Mouse (Mus musculus) central nervous system, embryonic 18 days (tissue): Measurements from ENCODE around the gene Hectd4. TPM values are rescaled to one million over a fixed set of nuclear protein-coding genes. Genes with fewer than 3 reads are reported as not detected.

Experiments
- polyA plus RNA-seq: library from polyadenylated mRNA; depleted of rRNA; stranded (reverse); fragments of >200 nt; gene quantifications from 2 replicates; pipeline ENCODE4 v1.2.3, GENCODE M21; 2012; rRNA removed

Gene Hectd4
- polyA plus RNA-seq: 61.8 and 68.4 TPM in 2 replicates

DNA sequence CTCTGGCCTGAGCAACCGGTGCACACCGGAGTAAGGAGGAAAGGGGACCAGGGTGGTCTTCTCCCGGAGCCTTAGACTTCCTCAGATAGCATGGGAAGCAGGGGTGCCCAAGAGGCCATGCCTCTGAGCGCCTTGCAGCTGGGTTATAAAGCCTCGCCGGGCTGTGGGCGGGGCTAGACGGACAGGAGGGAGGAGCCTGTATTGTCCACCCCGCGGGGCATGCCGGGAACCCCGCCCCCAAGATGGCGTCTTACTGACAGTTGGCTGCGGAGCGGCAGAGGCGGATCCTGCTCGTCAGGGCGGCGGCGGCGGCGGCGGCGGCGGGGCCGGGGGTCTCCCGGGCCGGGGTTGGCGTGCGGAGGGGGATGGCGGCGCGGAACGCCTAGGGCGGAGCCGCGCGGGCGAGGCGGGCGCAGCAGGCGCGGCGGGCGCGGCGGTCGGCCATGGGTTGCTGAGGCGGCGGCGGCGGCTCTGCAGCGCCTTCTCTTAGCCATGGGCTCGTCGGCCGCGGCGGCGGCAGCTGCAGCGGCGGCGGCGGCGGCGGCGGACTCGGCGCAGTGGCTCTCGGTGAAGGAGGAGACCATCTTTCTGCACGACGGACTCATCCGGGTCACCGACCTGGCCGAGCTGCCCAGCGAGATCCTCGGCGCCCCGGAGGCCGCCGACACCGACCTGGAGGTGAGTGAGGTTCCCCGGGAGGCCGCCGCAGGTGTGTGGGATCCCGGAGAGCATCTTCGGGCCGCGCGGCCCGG lies at the start of gene Hectd4:
Hectd4 (plus strand) TSS at position 240 of the 752 bp plus-strand sequence.

DNA sequence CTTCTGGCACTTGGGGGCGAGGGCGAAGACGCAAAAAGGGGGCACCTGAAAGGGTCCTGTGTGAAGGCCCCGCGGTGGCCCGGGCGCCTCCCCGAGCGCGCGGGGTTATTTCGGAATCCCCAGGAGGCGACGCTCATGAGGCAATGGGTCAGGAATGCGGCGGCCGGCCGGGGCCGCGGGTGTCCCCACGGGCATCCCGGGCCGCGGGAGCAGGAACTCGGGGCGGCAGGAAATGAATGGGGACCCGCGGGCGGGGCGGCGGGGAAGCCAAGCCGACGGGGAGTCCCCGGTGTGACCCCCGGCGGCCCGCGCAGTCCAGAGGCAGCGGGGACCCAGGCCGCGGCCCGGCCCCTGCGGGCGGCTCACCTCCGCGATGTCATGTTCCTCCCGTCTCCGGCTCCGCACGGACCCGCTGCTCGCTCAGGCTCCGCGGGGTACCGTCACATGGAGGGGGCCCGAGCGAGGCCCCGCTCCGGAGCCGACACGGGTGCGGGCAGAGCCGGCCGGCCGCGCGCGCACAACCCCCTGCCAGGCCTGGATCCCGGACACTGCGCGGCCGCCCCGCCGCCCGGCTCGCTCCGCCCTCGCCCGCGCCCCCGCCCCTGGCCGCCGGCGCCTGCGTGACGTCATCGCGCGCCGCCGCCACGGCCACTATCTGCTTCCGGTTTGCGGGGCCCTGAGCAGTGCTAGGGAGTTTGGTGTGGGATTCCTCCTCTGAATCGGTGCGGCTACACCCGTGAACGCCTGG lies 29.0 kb upstream of the Hectd4 start, which contains the start of gene Ptpn11:
Ptpn11 (minus strand) TSS at position 562 of the 748 bp plus-strand sequence.

DNA sequence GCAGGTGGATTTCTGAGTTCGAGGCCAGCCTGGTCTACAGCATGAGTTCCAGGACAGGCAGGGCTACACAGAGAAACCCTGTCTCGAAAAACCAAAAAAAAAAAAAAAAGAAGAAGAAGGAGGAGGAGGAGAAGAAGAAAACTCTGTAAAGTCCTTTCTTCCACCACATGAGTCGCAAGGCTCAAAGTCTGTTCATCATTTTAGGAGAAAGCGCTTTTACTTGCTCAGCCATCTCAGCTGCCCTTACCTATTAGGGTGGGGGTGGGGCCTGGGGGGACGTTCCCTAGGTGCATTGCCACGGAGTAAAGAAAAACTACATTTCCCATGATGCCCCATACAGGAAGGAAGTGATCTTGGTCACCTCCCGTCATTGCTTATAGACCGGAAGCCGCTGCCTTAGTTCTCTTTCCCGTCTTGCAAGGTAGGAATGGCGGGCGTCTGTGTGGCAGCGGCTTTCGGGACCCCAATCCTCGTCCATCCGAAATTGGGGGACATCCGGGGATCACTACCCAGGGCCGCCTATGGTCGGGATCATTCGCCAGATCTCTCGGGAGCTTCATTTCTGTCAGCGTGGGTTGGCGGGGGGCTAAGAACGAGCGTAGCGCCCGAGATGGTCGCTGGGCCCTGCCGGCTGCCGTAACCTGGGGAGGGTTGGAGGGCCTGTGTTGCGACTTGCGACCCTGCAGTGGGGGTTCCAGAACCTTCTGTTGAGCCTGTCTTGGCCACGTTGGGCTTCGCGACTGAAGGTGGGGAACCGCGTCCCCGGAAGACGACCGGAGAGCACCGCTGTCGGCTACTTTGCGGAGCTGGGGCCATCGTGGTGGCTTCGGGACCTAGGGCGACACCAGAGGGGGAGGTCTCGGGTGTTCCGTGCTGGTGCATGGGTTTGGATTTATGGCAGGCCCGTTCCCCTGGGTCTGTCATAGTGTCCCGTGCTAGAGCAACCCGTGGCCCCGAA lies 15.6 kb upstream of the Hectd4 start, which contains the start of gene Rpl6:
Rpl6 (plus strand) TSS at position 350 of the 958 bp plus-strand sequence.

DNA sequence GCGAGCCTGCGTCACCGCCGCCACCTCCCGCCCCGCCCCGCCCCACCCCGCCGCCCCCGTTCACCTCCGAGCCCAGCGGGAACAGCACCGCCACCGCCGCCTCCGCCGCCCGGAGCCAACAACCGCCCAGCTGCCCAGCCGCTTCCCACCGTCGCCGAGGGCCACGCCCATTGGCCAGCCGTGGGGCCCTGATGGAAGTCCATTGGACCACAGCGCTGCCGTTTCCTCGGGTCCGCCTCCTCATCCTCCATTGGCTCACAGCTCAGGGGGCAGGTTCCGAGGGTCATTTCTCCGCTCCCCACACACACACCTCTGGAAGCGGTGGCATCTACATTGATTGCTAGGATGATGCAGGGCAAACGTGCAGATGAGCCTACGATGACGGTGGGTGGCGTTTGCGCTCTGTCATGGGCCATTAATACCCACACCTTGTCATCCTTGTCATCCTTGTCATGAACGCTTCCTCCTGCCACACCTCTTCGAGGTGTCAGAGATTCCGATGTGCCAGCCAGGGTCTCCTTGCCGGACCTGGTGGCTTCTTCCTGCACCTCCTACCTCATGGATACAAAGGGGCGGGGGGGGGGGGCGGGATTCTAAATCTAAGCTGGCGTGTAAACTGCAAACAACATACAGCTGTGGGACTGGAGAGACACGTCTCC lies 165.6 kb downstream of the Hectd4 start, which contains the start of gene Trafd1:
Trafd1 (minus strand) TSS at position 172 of the 659 bp plus-strand sequence.

DNA sequence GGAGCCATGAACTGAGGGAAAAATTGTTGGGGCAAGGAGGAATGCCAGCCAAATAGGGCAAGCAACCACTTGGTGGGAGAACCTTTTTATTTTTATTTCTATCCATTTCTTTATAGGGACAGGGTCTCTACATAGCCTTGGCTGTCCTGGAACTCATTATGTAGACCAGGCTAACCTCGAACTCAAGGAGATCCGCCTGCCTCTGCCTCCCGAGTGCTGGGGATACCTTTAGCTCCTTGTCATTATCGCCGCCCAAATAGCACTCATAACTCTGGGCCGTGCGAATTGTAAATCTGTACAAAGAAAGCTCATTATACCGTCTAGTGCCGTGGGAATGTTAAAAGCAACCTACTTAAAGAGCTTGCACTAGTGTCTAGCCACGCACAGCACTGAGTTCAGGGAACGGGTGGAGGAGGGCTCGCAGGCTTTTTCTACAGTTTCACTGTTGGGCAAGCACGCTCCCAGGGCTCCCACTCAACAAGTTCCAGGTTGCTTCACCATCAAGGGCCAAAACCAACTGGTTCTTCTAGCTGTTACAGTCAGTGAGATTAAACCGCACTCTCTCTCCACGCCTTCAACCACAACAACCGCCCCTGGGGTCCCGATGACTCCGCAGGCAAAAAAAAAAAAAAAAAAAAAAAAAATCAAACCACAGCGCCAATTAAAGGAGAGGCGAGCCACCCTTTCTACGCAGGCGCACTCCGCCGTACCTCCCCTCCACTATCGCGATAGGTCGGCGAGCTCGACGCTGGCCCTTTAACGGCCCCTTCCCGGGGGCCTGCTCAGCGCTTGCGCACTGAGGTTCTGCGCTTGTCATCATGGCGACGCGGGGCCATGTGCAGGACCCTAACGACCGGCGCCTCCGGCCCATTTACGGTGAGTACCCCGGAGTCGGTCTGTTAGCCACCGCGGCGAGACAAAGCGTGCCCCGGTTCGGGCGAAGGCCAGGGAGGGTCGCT lies 177.4 kb downstream of the Hectd4 start, which contains the start of gene Naa25:
Naa25 (plus strand) TSS at position 750 of the 959 bp plus-strand sequence.

Other genes starting within 250 kb of the Hectd4 start
- gene Rph3a, start 210.1 kb upstream of the Hectd4 start, polyA plus RNA-seq: 43.7 and 51.4 TPM in 2 replicates
- gene Ptpn11, start 28.8 kb upstream of the Hectd4 start, polyA plus RNA-seq: 45.9 and 48.8 TPM in 2 replicates
- gene Rpl6, start 15.7 kb upstream of the Hectd4 start, polyA plus RNA-seq: 686 and 689 TPM in 2 replicates
- 168 and 172 TPM in 2 replicates for gene Trafd1, start 165.4 kb downstream of the Hectd4 start, polyA plus RNA-seq
- 33.8 and 35.4 TPM in 2 replicates for gene Naa25, start 177.7 kb downstream of the Hectd4 start, polyA plus RNA-seq
- gene Tmem116, start 231.7 kb downstream of the Hectd4 start, polyA plus RNA-seq: 1.3 and 2.2 TPM in 2 replicates
- 141 and 157 TPM in 2 replicates for gene Erp29, start 232.3 kb downstream of the Hectd4 start, polyA plus RNA-seq